Mouse (Mus musculus): ENCODE measurements around the gene Zkscan1.
A peak's percentile ranks its signal among the peaks of the same experiment; 100 is the strongest.

Gene Zkscan1

GRCm38 (mm10) chr5:138117199-138118015, 32.5 kb downstream of the Zkscan1 start:
- DNase-seq (ENCODE audit: low spot score in 2 of 2) = no peak

- DNase-seq (ENCODE audit: low spot score in 2 of 2) = no peak
Observed at GRCm38 (mm10) chr5:138118041-138118440, 33.2 kb downstream of the Zkscan1 start.

DNA sequence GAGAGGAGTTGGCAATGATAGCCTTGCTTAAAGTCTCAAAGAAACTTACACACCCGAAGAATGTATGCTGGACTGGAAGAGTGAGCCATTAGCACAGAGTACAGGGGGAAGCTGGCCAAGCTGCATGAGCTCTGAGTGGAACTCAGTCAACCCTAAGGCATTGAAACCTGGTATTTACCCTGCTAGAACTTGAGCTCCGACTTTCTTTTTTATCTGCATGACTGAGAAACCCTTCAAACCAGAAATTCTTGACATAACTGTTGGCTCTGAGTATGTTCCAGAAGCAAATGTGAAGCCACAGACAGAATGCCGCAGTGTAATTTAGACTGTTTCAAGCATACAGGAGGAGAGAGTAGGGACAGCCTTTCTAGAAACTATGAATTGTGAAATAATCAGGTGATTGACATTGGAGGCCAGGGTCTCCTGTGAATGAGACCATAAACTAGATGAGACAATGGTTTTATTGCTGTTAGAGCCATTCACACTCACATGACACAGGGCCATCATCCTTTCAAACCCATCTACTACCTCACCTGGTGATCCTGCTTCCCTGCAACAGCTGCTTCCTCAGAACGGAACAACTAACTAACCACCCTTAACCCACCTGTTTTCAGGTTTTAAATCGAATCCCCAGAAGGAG, 47.7 kb downstream of the Zkscan1 start:
- DNase-seq (ENCODE audit: low spot score in 2 of 2) = no peak

- no peak for DNase-seq (ENCODE audit: low spot score in 2 of 2)
Observed at GRCm38 (mm10) chr5:138137257-138137656, 52.4 kb downstream of the Zkscan1 start.

- DNase-seq (ENCODE audit: low spot score in 2 of 2) = no peak
Observed at GRCm38 (mm10) chr5:138137935-138138549, 53.2 kb downstream of the Zkscan1 start.

- DNase-seq (ENCODE audit: low spot score in 2 of 2) = no peak
Observed at GRCm38 (mm10) chr5:138138585-138138984, 53.7 kb downstream of the Zkscan1 start.

DNA sequence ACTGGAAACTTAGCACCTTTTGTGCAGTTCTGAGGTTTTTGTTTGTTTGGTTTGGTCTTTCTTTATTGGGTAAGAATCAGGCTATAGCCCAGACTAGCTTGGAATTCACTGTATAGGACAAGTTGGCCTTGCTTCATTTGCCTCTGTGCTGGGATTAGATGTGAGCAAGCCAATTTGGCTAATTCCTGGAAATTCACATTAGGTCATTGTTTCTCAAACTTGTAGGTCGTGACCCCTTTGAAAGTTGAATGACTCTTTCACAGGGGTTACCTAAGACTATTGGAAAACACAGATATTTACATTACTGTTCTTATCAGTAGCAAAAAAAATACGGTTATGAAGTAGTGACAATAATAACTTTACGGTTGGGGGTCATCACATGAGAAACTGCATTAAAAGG, 69.5 kb downstream of the Zkscan1 start:
- DNase-seq (ENCODE audit: low spot score in 2 of 2) = no peak

DNA sequence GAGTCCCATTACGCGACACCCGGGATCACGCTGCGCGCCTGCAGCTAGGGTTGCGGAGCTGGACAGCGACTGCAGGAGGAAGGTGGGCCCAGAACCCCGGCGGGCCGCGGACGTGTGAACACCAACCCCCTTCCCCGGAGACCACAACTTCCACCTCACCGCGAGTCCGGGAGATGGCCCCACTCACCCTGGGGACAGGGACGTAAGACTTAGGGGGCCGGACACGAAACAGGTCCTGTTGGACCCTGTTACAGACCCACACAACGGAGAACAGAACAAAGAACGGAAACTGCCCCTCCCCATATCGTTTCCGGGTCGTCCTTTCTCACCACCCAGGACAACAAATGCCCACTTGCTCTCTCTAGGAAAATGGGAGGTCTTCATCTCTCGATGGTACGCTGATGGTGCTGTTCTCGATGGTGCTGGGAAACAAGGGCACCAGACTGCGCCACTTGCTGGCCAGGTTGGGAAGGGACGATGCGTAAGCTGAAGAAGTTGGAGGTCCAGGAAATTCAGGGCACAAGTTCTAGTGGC, 70.6 kb downstream of the Zkscan1 start, which contains the start of gene Zfp113:
Gene Zfp113, minus strand, starts transcription at position 302 of the 534 bp plus-strand sequence.
- DNase-seq (ENCODE audit: low spot score in 2 of 2) = peak; percentile 56 to 83
